Mouse (Mus musculus) naive thymus-derived CD4-positive, alpha-beta T cell, adult 5 months (primary cell): ENCODE measurements around the gene Gm17783. TPM values are rescaled to one million over a fixed set of nuclear protein-coding genes. Genes with fewer than 3 reads are reported as not detected.

Experiments
- polyA plus RNA-seq: library from polyadenylated mRNA; unstranded; fragments of 100-300 nt; shearing (Covaris generic); gene quantifications from one replicate; pipeline ENCODE4 v1.2.1, GENCODE M21; 2017

The Gm17783 gene
- polyA plus RNA-seq: not detected

DNA sequence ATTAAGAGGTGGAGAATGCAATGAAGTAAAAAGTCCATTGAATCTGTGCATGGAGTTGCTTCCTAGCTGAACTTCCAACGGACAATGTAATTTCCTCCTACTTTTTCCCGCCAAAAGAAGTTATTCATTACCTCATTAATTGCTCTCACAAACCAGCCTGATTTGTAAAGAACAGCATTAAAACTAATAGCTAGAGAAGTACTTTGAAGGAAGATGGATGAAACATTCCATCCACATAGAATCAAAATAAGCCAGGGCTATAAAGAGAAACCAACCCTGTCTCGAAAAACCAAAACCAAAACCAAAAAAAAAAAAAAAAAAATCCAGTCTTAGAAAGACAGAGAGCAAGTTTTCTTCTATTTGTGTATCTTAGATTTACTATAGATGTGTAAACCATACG, at the start of gene Gm17783:
Gene Gm17783, minus strand, starts transcription at position 101 of the 400 bp plus-strand sequence.

GRCm38 (mm10) chr16:45535009-45535408, 3.2 kb upstream of the Gm17783 start, which contains the start of gene Slc9c1:
Gene Slc9c1, plus strand, starts transcription at chr16:45535309.

GRCm38 (mm10) chr16:45492927-45493326, 38.9 kb downstream of the Gm17783 start, which contains the start of gene Gm609:
Gene Gm609, minus strand, starts transcription at chr16:45492969.

Other genes with a start within 250 kb of the Gm17783 start
- 10.3 TPM for gene Cd200, start 123.0 kb downstream of the Gm17783 start, polyA plus RNA-seq
- 0.26 TPM for gene Gm609, start 39.1 kb downstream of the Gm17783 start, polyA plus RNA-seq
- not detected for gene Slc9c1, start 3.3 kb upstream of the Gm17783 start, polyA plus RNA-seq
- 0.17 TPM for gene Gcsam, start 78.3 kb upstream of the Gm17783 start, polyA plus RNA-seq
- gene BC016579, start 122.0 kb upstream of the Gm17783 start, polyA plus RNA-seq: not detected
- not detected for gene Tmprss7, start 161.6 kb upstream of the Gm17783 start, polyA plus RNA-seq
- gene Tagln3, start 192.6 kb upstream of the Gm17783 start, polyA plus RNA-seq: not detected
- 36.9 TPM for gene Abhd10, start 210.9 kb upstream of the Gm17783 start, polyA plus RNA-seq